Mouse (Mus musculus) kidney, embryonic 14.5 days (tissue): ENCODE measurements around the gene Chd4. TPM values are rescaled to one million over a fixed set of nuclear protein-coding genes. Genes with fewer than 3 reads are reported as not detected.
A peak's percentile ranks its signal among the peaks of the same experiment; 100 is the strongest.

Experiments
- ATAC-seq: fragments of 200-750 bp; cut with Nextera tagmentation; 2 replicates; pipeline ENCODE4 v1.8.0; 2017; ENCODE audit warnings: moderate number of reproducible peaks, mild to moderate bottlenecking, moderate TSS enrichment, moderate library complexity; ENCODE audit not compliant: low FRiP score, low TSS enrichment
- H3K27ac ChIP-seq: fragments of 300-500 bp; sonication (generic); 2 replicates; pipeline ENCODE4 v1.5.1; 2014; ENCODE audit warnings: low read depth, mild to moderate bottlenecking, low read length, moderate library complexity, mixed read lengths
- H3K27me3 ChIP-seq: fragments of 300-500 bp; sonication (generic); 2 replicates; pipeline ENCODE4 v1.6.1; 2014; ENCODE audit warnings: mild to moderate bottlenecking, low read length; ENCODE audit not compliant: control insufficient read depth, insufficient read depth
- H3K36me3 ChIP-seq: fragments of 300-500 bp; sonication (generic); 2 replicates; pipeline ENCODE4 v1.6.1; 2014; ENCODE audit warnings: low read length, mixed read lengths; ENCODE audit not compliant: control insufficient read depth, insufficient read depth
- H3K4me1 ChIP-seq: fragments of 300-500 bp; sonication (generic); 2 replicates; pipeline ENCODE4 v1.6.1; 2014; ENCODE audit warnings: low read length, mixed read lengths; ENCODE audit not compliant: control insufficient read depth, insufficient read depth
- H3K4me2 ChIP-seq: fragments of 300-500 bp; sonication (generic); replicated peaks from 2 replicates; pipeline ENCODE4 v1.6.1; 2014; ENCODE audit warnings: low read depth, mild to moderate bottlenecking, low read length
- H3K4me3 ChIP-seq: fragments of 300-500 bp; sonication (generic); 2 replicates; pipeline ENCODE4 v1.5.1; 2014; ENCODE audit warnings: mild to moderate bottlenecking, low read length
- H3K9ac ChIP-seq: fragments of 300-500 bp; sonication (generic); 2 replicates; pipeline ENCODE4 v1.6.1; 2014; ENCODE audit warnings: low read depth, mild to moderate bottlenecking, low read length, moderate library complexity
- H3K9me3 ChIP-seq: fragments of 300-500 bp; sonication (generic); 2 replicates; pipeline ENCODE4 v1.6.1; 2016; ENCODE audit warnings: low read length; ENCODE audit not compliant: control insufficient read depth
- WGBS: fragments of 180-500 bp; shearing (Covaris S2); extraction: QIAGEN DNeasy Blood & Tissue Kit; methylation state at CpG from one replicate; pipeline ENCODE4 v1.1.7; 2014; 5-methylcytosine and 5-hydroxymethylcytosine counted together
- polyA plus RNA-seq: library from polyadenylated mRNA; unstranded; fragments of >200 nt; fragmentation: Nextera tagmentation; extraction: Ambion mirVana; gene quantifications from 2 replicates; pipeline ENCODE4 v1.2.1, GENCODE M21; 2014

Gene Chd4
- polyA plus RNA-seq, 1 experiment from 2014 or later, result 106 TPM

GRCm38 (mm10) chr6:125143128-125143527 lies 47.3 kb downstream of the Chd4 start:
- no peak for ATAC-seq
- H3K27ac ChIP-seq, result no peak overlapping the region
- peaks cover 55% of the 10 kb centered on the region for H3K36me3 ChIP-seq
- H3K9me3 ChIP-seq, result no peaks in the 10 kb centered on the region
- peaks cover 23% of the 10 kb centered on the region for H3K4me1 ChIP-seq
- no peaks in the 10 kb centered on the region for H3K27me3 ChIP-seq
- no peak overlapping the region for H3K4me2 ChIP-seq
- 81% methylated on average over 3 of the region's 3 CpGs for WGBS
- H3K9ac ChIP-seq, result no peak overlapping the region
- H3K4me3 ChIP-seq, result no peak overlapping the region

- Histone ChIP-seq H3K9ac (no peak overlapping the region), H3K9me3 (no peaks in the 10 kb centered on the region), H3K4me3 (no peak overlapping the region), H3K4me1 (peaks cover 31% of the 10 kb centered on the region), H3K4me2 (no peak overlapping the region), H3K36me3 (peaks cover 49% of the 10 kb centered on the region), H3K27me3 (no peaks in the 10 kb centered on the region), H3K27ac (no peak overlapping the region)
- 82% methylated on average over 9 of the region's 9 CpGs for whole genome bisulfite sequencing
- no peak for ATAC-seq
Observed at GRCm38 (mm10) chr6:125143904-125144303, 48.1 kb downstream of the Chd4 start.

GRCm38 (mm10) chr6:125145001-125145400 lies 49.2 kb downstream of the Chd4 start, which contains the start of gene Iffo1:
Iffo1 (plus strand) TSS chr6:125145241.
- no peaks in the 10 kb centered on the region for H3K27me3 ChIP-seq
- H3K36me3 ChIP-seq, result peaks cover 38% of the 10 kb centered on the region
- H3K4me3 ChIP-seq, result peak within 1 kb of the TSS; percentile 57
- peak within 1 kb of the TSS; percentile 80 for H3K9ac ChIP-seq
- H3K4me1 ChIP-seq, result peaks cover 41% of the 10 kb centered on the region
- no peaks in the 10 kb centered on the region for H3K9me3 ChIP-seq
- H3K4me2 ChIP-seq, result peak within 1 kb of the TSS; percentile 89
- ATAC-seq, result peak; percentile 92
- peak within 1 kb of the TSS; percentile 84 for H3K27ac ChIP-seq
- 0% methylated on average over 16 of the region's 16 CpGs for WGBS

GRCm38 (mm10) chr6:125145479-125145951 lies 49.7 kb downstream of the Chd4 start:
- Histone ChIP-seq H3K4me2 (peak overlapping the region; percentile 89), H3K4me1 (peaks cover 41% of the 10 kb centered on the region), H3K36me3 (peaks cover 32% of the 10 kb centered on the region), H3K4me3 (peak overlapping the region; percentile 57), H3K9me3 (no peaks in the 10 kb centered on the region), H3K9ac (peak overlapping the region; percentile 80), H3K27me3 (no peaks in the 10 kb centered on the region), H3K27ac (peak overlapping the region; percentile 84)
- 3% methylated on average over 35 of the region's 35 CpGs for WGBS
- ATAC-seq, result peak; percentile 60

- H3K36me3 ChIP-seq, result peaks cover 26% of the 10 kb centered on the region
- H3K4me1 ChIP-seq, result peaks cover 41% of the 10 kb centered on the region
- WGBS, result 52% methylated on average over 7 of the region's 7 CpGs
- H3K27ac ChIP-seq, result no peak overlapping the region
- H3K4me3 ChIP-seq, result peak overlapping the region; percentile 57
- no peaks in the 10 kb centered on the region for H3K9me3 ChIP-seq
- H3K4me2 ChIP-seq, result peak overlapping the region; percentile 89
- peak overlapping the region; percentile 80 for H3K9ac ChIP-seq
- ATAC-seq, result no peak
- H3K27me3 ChIP-seq, result no peaks in the 10 kb centered on the region
Observed at GRCm38 (mm10) chr6:125146148-125146547, 50.4 kb downstream of the Chd4 start.

GRCm38 (mm10) chr6:125146797-125147196 lies 51.0 kb downstream of the Chd4 start:
- 0 out of 2 replicates have a peak overlapping the region, but pooled peaks have one; percentile 1 for H3K4me3 ChIP-seq
- peaks cover 20% of the 10 kb centered on the region for H3K36me3 ChIP-seq

GRCm38 (mm10) chr6:125147329-125147728 lies 51.5 kb downstream of the Chd4 start:
- peak; percentile 21; the same call in 1 of the 2 replicates for ATAC-seq
- peak overlapping the region; percentile 89; the same call in 1 of the 2 replicates for H3K4me2 ChIP-seq
- H3K27ac ChIP-seq, result peak overlapping the region; percentile 78; the same call in 1 of the 2 replicates
- H3K4me1 ChIP-seq, result peaks cover 41% of the 10 kb centered on the region
- H3K27me3 ChIP-seq, result no peaks in the 10 kb centered on the region
- H3K9ac ChIP-seq, result 0 out of 2 replicates have a peak overlapping the region, but pooled peaks have one; percentile 2
- no peak overlapping the region for H3K4me3 ChIP-seq
- H3K36me3 ChIP-seq, result peaks cover 14% of the 10 kb centered on the region
- 34% methylated on average over 10 of the region's 10 CpGs for WGBS
- H3K9me3 ChIP-seq, result no peaks in the 10 kb centered on the region

More at GRCm38 (mm10) chr6:125146797-125147196, 51.0 kb downstream of the Chd4 start:
- Histone ChIP-seq H3K9ac (no peak overlapping the region), H3K27me3 (no peaks in the 10 kb centered on the region), H3K27ac (peak overlapping the region; percentile 25; the same call in 1 of the 2 replicates), H3K9me3 (no peaks in the 10 kb centered on the region), H3K4me1 (peaks cover 41% of the 10 kb centered on the region), H3K4me2 (peak overlapping the region; percentile 89)
- WGBS, result 71% methylated on average over 4 of the region's 4 CpGs
- no peak for ATAC-seq

GRCm38 (mm10) chr6:125148251-125148925 lies 52.6 kb downstream of the Chd4 start:
- H3K4me2 ChIP-seq, result peak overlapping the region; percentile 8; the same call in 1 of the 2 replicates
- WGBS, result 43% methylated on average over 18 of the region's 18 CpGs
- peak overlapping the region; percentile 78 for H3K27ac ChIP-seq
- H3K4me3 ChIP-seq, result no peak overlapping the region; the same call in 1 of the 2 replicates
- H3K9me3 ChIP-seq, result no peaks in the 10 kb centered on the region
- peaks cover 10% of the 10 kb centered on the region for H3K36me3 ChIP-seq
- H3K4me1 ChIP-seq, result peaks cover 41% of the 10 kb centered on the region
- H3K27me3 ChIP-seq, result no peaks in the 10 kb centered on the region
- peak overlapping the region; percentile 31 for H3K9ac ChIP-seq
- peak; percentile 28 for ATAC-seq
